Mouse (Mus musculus) MEL (cell line): ENCODE results near the gene Bfar. TPM values are rescaled to one million over a fixed set of nuclear protein-coding genes. Genes with fewer than 3 reads are reported as not detected.

Source experiments
- DNase-seq: peaks from one replicate; pipeline ENCODE4 v3.0.0; 2011; ENCODE audit warnings: low read depth, low spot score
- H3K27ac ChIP-seq: 2 replicates; pipeline ENCODE4 v1.5.1; 2012; ENCODE audit warnings: low read depth, mild to moderate bottlenecking, control low read depth, low read length, moderate library complexity; ENCODE audit not compliant: control insufficient read depth
- H3K27me3 ChIP-seq, 2 experiments: fragments of 150-350 bp in 1 of 2; sonication (generic) in 1 of 2; 2 replicates each; pipeline ENCODE4 v1.6.1; 2012; ENCODE audit warnings: low read length in 2 of 2, mild to moderate bottlenecking in 2 of 2, improper control_type of control experiment in 1 of 2, moderate library complexity in 1 of 2; ENCODE audit not compliant: insufficient read depth in 2 of 2, control insufficient read depth in 1 of 2
- H3K36me3 ChIP-seq, 2 experiments: 2 replicates each; pipeline ENCODE4 v1.6.1; 2012 to 2014; ENCODE audit warnings: low read length in 2 of 2, improper control_type of control experiment in 1 of 2, inconsistent platforms in 1 of 2, mild to moderate bottlenecking in 1 of 2; ENCODE audit not compliant: insufficient read depth in 2 of 2, control insufficient read depth in 1 of 2
- H3K4me1 ChIP-seq, 2 experiments: fragments of 150-350 bp in 1 of 2; sonication (generic) in 1 of 2; 2 replicates each; pipeline ENCODE4 v1.6.1; 2012; ENCODE audit warnings: low read length in 2 of 2, improper control_type of control experiment in 1 of 2, mild to moderate bottlenecking in 1 of 2; ENCODE audit not compliant: insufficient read depth in 2 of 2, control insufficient read depth in 1 of 2
- H3K4me3 ChIP-seq, 2 experiments: fragments of 150-350 bp in 1 of 2; sonication (generic) in 1 of 2; 2 replicates each; pipeline ENCODE4 v1.5.1; 2012; ENCODE audit warnings: low read depth in 2 of 2, low read length in 2 of 2, mild to moderate bottlenecking in 2 of 2, moderate library complexity in 2 of 2, control low read depth in 1 of 2, improper control_type of control experiment in 1 of 2; ENCODE audit not compliant: control insufficient read depth in 1 of 2, insufficient read depth in 1 of 2
- H3K79me2 ChIP-seq: 2 replicates; pipeline ENCODE4 v1.6.1; 2012; ENCODE audit warnings: mild to moderate bottlenecking, low read length, moderate library complexity; ENCODE audit not compliant: control insufficient read depth, poor library complexity, insufficient read depth
- H3K9ac ChIP-seq: 2 replicates; pipeline ENCODE4 v1.6.1; 2012; ENCODE audit warnings: low read depth, mild to moderate bottlenecking, control low read depth, low read length, moderate library complexity; ENCODE audit not compliant: control insufficient read depth, poor library complexity, severe bottlenecking
- H3K9me3 ChIP-seq: fragments of 150-350 bp; sonication (generic); replicated peaks from 2 replicates; pipeline ENCODE4 v1.6.1; 2012; ENCODE audit warnings: mild to moderate bottlenecking, low read length, improper control_type of control experiment, moderate library complexity; ENCODE audit not compliant: insufficient read depth
- CHD2 ChIP-seq: IDR thresholded peaks from 2 replicates; pipeline ENCODE4 v1.6.1; 2011; ENCODE audit warnings: low read length, improper control_type of control experiment
- CTCF ChIP-seq, 3 experiments: IDR thresholded peaks in 2 of 3; conservative IDR thresholded peaks in 1 of 3; 2 replicates each; pipeline ENCODE4 v1.5.1; 2011 to 2012; ENCODE audit warnings: low read length in 3 of 3, low read depth in 2 of 3, mild to moderate bottlenecking in 2 of 3, improper control_type of control experiment in 1 of 3, inconsistent platforms in 1 of 3, mixed read lengths in 1 of 3, moderate library complexity in 1 of 3; ENCODE audit not compliant: control insufficient read depth in 1 of 3, insufficient read depth in 1 of 3, poor library complexity in 1 of 3, severe bottlenecking in 1 of 3
- EP300 ChIP-seq, 2 experiments: IDR thresholded peaks; 2 replicates each; pipeline ENCODE4 v1.6.1; 2011; ENCODE audit warnings: improper control_type of control experiment in 2 of 2, low read length in 2 of 2, low read depth in 1 of 2, mild to moderate bottlenecking in 1 of 2
- ETS1 ChIP-seq: IDR thresholded peaks from 2 replicates; pipeline ENCODE4 v1.6.1; 2012; ENCODE audit warnings: low read depth, mild to moderate bottlenecking, inconsistent platforms, low read length, improper control_type of control experiment, moderate library complexity
- HCFC1 ChIP-seq: IDR thresholded peaks from 2 replicates; pipeline ENCODE4 v1.6.1; 2012; ENCODE audit warnings: low read depth, mild to moderate bottlenecking, inconsistent platforms, low read length, improper control_type of control experiment, moderate library complexity
- JUND ChIP-seq: IDR thresholded peaks from 2 replicates; pipeline ENCODE4 v1.6.1; 2011; ENCODE audit warnings: low read depth, mild to moderate bottlenecking, improper control_type of control experiment, low read length
- KAT2A ChIP-seq: conservative IDR thresholded peaks from 2 replicates; pipeline ENCODE4 v1.6.1; 2012; ENCODE audit warnings: low read depth, low read length, improper control_type of control experiment, inconsistent platforms
- MAFK ChIP-seq: IDR thresholded peaks from 2 replicates; pipeline ENCODE4 v1.6.1; 2011; ENCODE audit warnings: low read depth, mild to moderate bottlenecking, low read length, improper control_type of control experiment, borderline replicate concordance
- MAX ChIP-seq: IDR thresholded peaks from 2 replicates; pipeline ENCODE4 v1.6.1; 2011; ENCODE audit warnings: low read length, improper control_type of control experiment
- MAZ ChIP-seq: IDR thresholded peaks from 2 replicates; pipeline ENCODE4 v1.6.1; 2012; ENCODE audit warnings: low read depth, mild to moderate bottlenecking, inconsistent platforms, low read length, improper control_type of control experiment
- MXI1 ChIP-seq: IDR thresholded peaks from 2 replicates; pipeline ENCODE4 v1.6.1; 2011; ENCODE audit warnings: mild to moderate bottlenecking, low read depth, low read length, improper control_type of control experiment
- NELFE ChIP-seq: IDR thresholded peaks from 2 replicates; pipeline ENCODE4 v1.6.1; 2011; ENCODE audit warnings: low read depth, low read length, improper control_type of control experiment
- NRF1 ChIP-seq: IDR thresholded peaks from 2 replicates; pipeline ENCODE4 v1.6.1; 2014; ENCODE audit warnings: low read depth, mild to moderate bottlenecking, inconsistent platforms, low read length, improper control_type of control experiment, moderate library complexity; ENCODE audit not compliant: poor library complexity, insufficient read depth, severe bottlenecking
- POLR2AphosphoS2 ChIP-seq: IDR thresholded peaks from 2 replicates; pipeline ENCODE4 v1.6.1; 2011; ENCODE audit warnings: low read length, improper control_type of control experiment
- POLR2AphosphoS5 ChIP-seq: IDR thresholded peaks from 2 replicates; pipeline ENCODE4 v1.6.1; 2012; ENCODE audit warnings: low read depth, borderline replicate concordance, mild to moderate bottlenecking, inconsistent platforms, low read length, moderate library complexity, mixed read lengths
- RAD21 ChIP-seq: IDR thresholded peaks from 2 replicates; pipeline ENCODE4 v1.6.1; 2011; ENCODE audit warnings: mild to moderate bottlenecking, low read depth, low read length, improper control_type of control experiment
- RCOR1 ChIP-seq: IDR thresholded peaks from 2 replicates; pipeline ENCODE4 v1.6.1; 2012; ENCODE audit warnings: low read depth, mild to moderate bottlenecking, inconsistent platforms, low read length, improper control_type of control experiment
- SIN3A ChIP-seq: IDR thresholded peaks from 2 replicates; pipeline ENCODE4 v1.6.1; 2012; ENCODE audit warnings: low read length, improper control_type of control experiment, inconsistent platforms
- SMC3 ChIP-seq: IDR thresholded peaks from 2 replicates; pipeline ENCODE4 v1.6.1; 2011; ENCODE audit warnings: low read depth, low read length, improper control_type of control experiment
- TCF12 ChIP-seq: IDR thresholded peaks from 2 replicates; pipeline ENCODE4 v1.6.1; 2014; ENCODE audit warnings: low read depth, mild to moderate bottlenecking, inconsistent platforms, low read length, improper control_type of control experiment, moderate library complexity
- UBTF ChIP-seq: IDR thresholded peaks from 2 replicates; pipeline ENCODE4 v1.6.1; 2012; ENCODE audit warnings: low read depth, mild to moderate bottlenecking, inconsistent platforms, low read length, improper control_type of control experiment, moderate library complexity, borderline replicate concordance; ENCODE audit not compliant: insufficient read depth
- USF2 ChIP-seq, 2 experiments: IDR thresholded peaks; 2 replicates each; pipeline ENCODE4 v1.6.1; 2011 to 2012; ENCODE audit warnings: improper control_type of control experiment in 2 of 2, low read length in 2 of 2, borderline replicate concordance in 1 of 2, inconsistent platforms in 1 of 2, low read depth in 1 of 2, mild to moderate bottlenecking in 1 of 2; ENCODE audit not compliant: insufficient read depth in 1 of 2
- ZMIZ1 ChIP-seq: IDR thresholded peaks from 2 replicates; pipeline ENCODE4 v1.6.1; 2012; ENCODE audit warnings: low read depth, mild to moderate bottlenecking, inconsistent platforms, low read length, improper control_type of control experiment, moderate library complexity
- ZNF384 ChIP-seq: IDR thresholded peaks from 2 replicates; pipeline ENCODE4 v1.6.1; 2012; ENCODE audit warnings: low read depth, mild to moderate bottlenecking, inconsistent platforms, low read length, improper control_type of control experiment
- polyA plus RNA-seq, 2 experiments: library from polyadenylated mRNA; stranded (reverse) in 1 of 2; unstranded in 1 of 2; fragments of >175 nt in 1 of 2; fragments of >200 nt in 1 of 2; gene quantifications; 2 replicates each; pipeline versions ENCODE4 v1.2.1 to v1.2.4; 2012; ENCODE audit warnings: low replicate concordance in 2 of 2, low read depth in 1 of 2; ENCODE audit not compliant: insufficient read length in 2 of 2, insufficient read depth in 1 of 2, missing spikeins in 1 of 2
- total RNA-seq: library from RNA; depleted of rRNA; stranded (reverse); fragments of 300-350 nt; gene quantifications from 2 replicates; pipeline ENCODE4 v1.2.3, GENCODE M21; 2012

Gene Bfar
- total and polyA plus RNA-seq, 3 experiments = 20.6 to 21.8 TPM; not detected in 1

- Histone ChIP-seq H3K4me1 (peaks cover 0 to 5% of the 10 kb centered on the region in 2 experiments; a peak in 2 of 4 replicates), H3K9me3 (no peaks in the 10 kb centered on the region), H3K27me3 (no peaks in the 10 kb centered on the region; a peak in 2 of 4 replicates), H3K4me3 (no peak overlapping the region), H3K9ac (no peak overlapping the region), H3K79me2 (no peaks in the 10 kb centered on the region), H3K36me3 (no peaks in the 10 kb centered on the region; a peak in 1 of 4 replicates), H3K27ac (no peak overlapping the region)
- TF ChIP-seq CTCF (IDR thresholded peaks at IDR 0.05 in 2 of 3, conservative IDR thresholded peaks at IDR 0.05 in 1 of 3; ENCODE audit: control insufficient read depth in 1 of 3, insufficient read depth in 1 of 3, low read depth in 2 of 3, low read length in 3 of 3, poor library complexity in 1 of 3, severe bottlenecking in 1 of 3) (peak in 1 of 3 experiments; percentile 20; a peak in 2 of 6 replicates), TCF12 (no peak), EP300 (IDR thresholded peaks at IDR 0.05; ENCODE audit: low read depth in 1 of 2, low read length in 2 of 2) (peak in 1 of 2 experiments; percentile 5; a peak in 1 of 4 replicates), MAX (no peak)
- DNase-seq = peak; percentile 47
Measured at GRCm38 (mm10) chr16:13740844-13741243, 69.2 kb downstream of the Bfar start.

DNA sequence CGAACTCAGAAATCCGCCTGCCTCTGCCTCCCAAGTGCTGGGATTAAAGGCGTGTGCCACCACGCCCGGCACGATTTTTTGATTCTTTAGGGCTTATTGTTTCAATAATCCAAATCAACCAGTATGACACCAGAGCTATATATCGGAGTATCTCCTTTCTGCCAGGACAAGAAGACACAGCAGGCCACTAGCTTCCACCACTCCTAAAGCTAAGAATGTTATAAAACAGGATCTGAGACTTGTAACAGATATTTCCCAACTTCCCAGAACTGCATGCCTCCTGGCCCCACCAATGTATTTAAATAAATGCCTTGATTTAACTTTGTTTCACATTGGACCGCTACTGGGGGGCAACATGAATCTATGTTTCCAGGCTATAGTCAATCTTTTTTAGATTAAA is 76.0 kb downstream of the Bfar start:
- no peak for TF ChIP-seq TCF12
- TF ChIP-seq POLR2AphosphoS2 = no peak
- no peak for TF ChIP-seq EP300 (IDR thresholded peaks at IDR 0.05; ENCODE audit: low read depth in 1 of 2, low read length in 2 of 2)
- no peak for TF ChIP-seq RCOR1
- TF ChIP-seq, all 39 proteins: peak for 0
- H3K79me2 ChIP-seq = no peaks in the 10 kb centered on the region
- 0 out of 4 replicates have a peak, but pooled peaks cover 0 to under 1% of the 10 kb centered on the region in 2 experiments for H3K4me1 ChIP-seq
- H3K4me3 ChIP-seq = no peak overlapping the region
- peaks cover 5% of the 10 kb centered on the region in 2 experiments for H3K27me3 ChIP-seq
- H3K9ac ChIP-seq = no peak overlapping the region
- H3K36me3 ChIP-seq = no peaks in the 10 kb centered on the region
- no peaks in the 10 kb centered on the region for H3K9me3 ChIP-seq
- H3K27ac ChIP-seq = no peak overlapping the region
- DNase-seq = no peak

DNA sequence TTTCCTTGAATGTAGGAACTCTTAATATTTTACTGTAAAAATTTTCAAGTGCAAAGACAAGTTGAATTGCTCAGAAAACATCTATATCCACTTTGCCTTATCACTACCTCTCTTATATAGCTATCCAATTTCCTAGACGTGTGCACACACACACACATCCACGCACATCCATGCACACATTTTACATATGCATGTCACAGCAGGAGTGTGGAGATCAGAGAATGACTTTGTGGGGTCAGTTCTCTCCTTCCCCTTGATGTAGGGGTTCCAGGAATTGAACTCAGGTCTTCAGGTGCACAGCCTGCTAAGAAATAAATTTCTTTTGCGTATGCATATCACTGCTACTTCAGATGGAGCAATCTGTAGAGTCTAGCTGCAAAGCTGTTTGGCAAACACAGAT is 76.5 kb downstream of the Bfar start:
- DNase-seq = no peak
- Histone ChIP-seq H3K4me3 (no peak overlapping the region), H3K36me3 (no peaks in the 10 kb centered on the region), H3K9me3 (no peaks in the 10 kb centered on the region), H3K4me1 (no peaks in the 10 kb centered on the region), H3K27ac (no peak overlapping the region), H3K79me2 (no peaks in the 10 kb centered on the region), H3K9ac (no peak overlapping the region), H3K27me3 (peaks cover 5% of the 10 kb centered on the region in 2 experiments)
- TF ChIP-seq EP300 (IDR thresholded peaks at IDR 0.05; ENCODE audit: low read depth in 1 of 2, low read length in 2 of 2) (no peak), RAD21 (no peak), NELFE (no peak), MXI1 (no peak), NRF1 (no peak), MAZ (no peak), POLR2AphosphoS5 (no peak), USF2 (IDR thresholded peaks at IDR 0.05; ENCODE audit: borderline replicate concordance in 1 of 2, insufficient read depth in 1 of 2, low read depth in 1 of 2, low read length in 2 of 2) (no peak), CHD2 (no peak), MAX (no peak), ETS1 (no peak), SMC3 (no peak), KAT2A (no peak), ZMIZ1 (no peak), UBTF (no peak), HCFC1 (no peak), SIN3A (no peak), JUND (no peak), ZNF384 (no peak), MAFK (no peak)
